Mouse (Mus musculus): Measurements from ENCODE around the gene Tpsb2. TPM values are rescaled to one million over a fixed set of nuclear protein-coding genes. Genes with fewer than 3 reads are reported as not detected.

Tpsb2 gene
- total and polyA plus RNA-seq, 2 experiments from 2014 or later: 1.0 to 1.8 TPM

GRCm38 (mm10) chr17:25414209-25414608, 48.1 kb downstream of the Tpsb2 start:
- no peak for DNase-seq (ENCODE audit: low spot score)
- peaks cover 21% of the 10 kb centered on the region for H3K4me1 ChIP-seq (ENCODE audit: insufficient read depth, low read length)
- WGBS: 67% methylated on average over 4 of the region's 4 CpGs
- no peak overlapping the region for H3K27ac ChIP-seq (ENCODE audit: low read depth, low read length)
- H3K9me3 ChIP-seq (ENCODE audit: low read length): no peaks in the 10 kb centered on the region
- H3K9ac ChIP-seq (replicated peaks; ENCODE audit: low read length, poor library complexity, severe bottlenecking): no peak overlapping the region
- TF ChIP-seq CTCF (IDR thresholded peaks at IDR 0.05): no peak
- H3K27me3 ChIP-seq (ENCODE audit: insufficient read depth, low read length): no peaks in the 10 kb centered on the region
- no peak overlapping the region for H3K4me3 ChIP-seq (ENCODE audit: low read depth, low read length)
- H3K36me3 ChIP-seq (ENCODE audit: insufficient read depth, low read length): no peaks in the 10 kb centered on the region
- no peak overlapping the region for H3K4me2 ChIP-seq (ENCODE audit: low read depth, low read length, poor library complexity, severe bottlenecking)
- ATAC-seq (ENCODE audit: low FRiP score): no peak

GRCm38 (mm10) chr17:25414917-25415316, 48.8 kb downstream of the Tpsb2 start:
- DNase-seq (ENCODE audit: low spot score): no peak
- H3K9me3 ChIP-seq (ENCODE audit: low read length): no peaks in the 10 kb centered on the region
- H3K27me3 ChIP-seq (ENCODE audit: insufficient read depth, low read length): no peaks in the 10 kb centered on the region
- H3K4me3 ChIP-seq (ENCODE audit: low read depth, low read length): no peak overlapping the region
- H3K4me2 ChIP-seq (ENCODE audit: low read depth, low read length, poor library complexity, severe bottlenecking): no peak overlapping the region
- peak overlapping the region; percentile 47; the same call in 1 of the 2 replicates for H3K27ac ChIP-seq (ENCODE audit: low read depth, low read length)
- ATAC-seq (ENCODE audit: low FRiP score): no peak
- H3K4me1 ChIP-seq (ENCODE audit: insufficient read depth, low read length): peaks cover 24% of the 10 kb centered on the region
- 26% methylated on average over 3 of the region's 3 CpGs for whole genome bisulfite sequencing
- H3K9ac ChIP-seq (replicated peaks; ENCODE audit: low read length, poor library complexity, severe bottlenecking): no peak overlapping the region
- H3K36me3 ChIP-seq (ENCODE audit: insufficient read depth, low read length): no peaks in the 10 kb centered on the region
- TF ChIP-seq CTCF (IDR thresholded peaks at IDR 0.05): no peak

DNA sequence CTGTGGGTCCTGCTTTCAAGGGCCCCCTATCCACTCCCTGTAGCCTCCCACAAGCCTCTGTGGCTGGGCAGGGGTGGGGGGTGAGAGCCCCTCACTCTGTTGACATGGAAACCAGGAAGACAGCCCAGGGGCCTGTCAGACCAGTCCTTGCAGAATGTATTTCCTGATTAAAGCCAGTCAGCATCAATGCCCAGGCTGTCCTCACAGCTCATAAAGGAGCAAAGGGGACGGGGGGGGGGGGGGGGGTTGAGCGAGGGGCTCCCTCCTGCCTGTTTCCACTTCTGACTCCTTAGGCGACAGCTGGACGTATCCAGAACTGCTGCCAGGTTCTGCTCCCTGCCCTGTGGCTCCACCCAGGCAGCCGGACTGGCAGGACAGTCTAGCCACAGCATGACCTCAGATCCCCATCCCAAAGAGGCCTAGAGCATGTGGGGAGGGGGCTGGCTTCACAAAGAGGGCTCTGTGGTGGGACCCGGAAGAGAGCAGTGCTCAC, 49.4 kb downstream of the Tpsb2 start:
- peaks cover 24% of the 10 kb centered on the region for H3K4me1 ChIP-seq (ENCODE audit: insufficient read depth, low read length)
- H3K27me3 ChIP-seq (ENCODE audit: insufficient read depth, low read length): no peaks in the 10 kb centered on the region
- DNase-seq (ENCODE audit: low spot score) (peak; percentile 45), ATAC-seq (ENCODE audit: low FRiP score) (peak; percentile 22; the same call in 1 of the 2 replicates)
- no peak overlapping the region for H3K4me2 ChIP-seq (ENCODE audit: low read depth, low read length, poor library complexity, severe bottlenecking)
- H3K4me3 ChIP-seq (ENCODE audit: low read depth, low read length): no peak overlapping the region
- 11% methylated on average over 5 of the region's 6 CpGs for WGBS
- no peak for TF ChIP-seq CTCF (IDR thresholded peaks at IDR 0.05)
- no peak overlapping the region; the same call in 1 of the 2 replicates for H3K9ac ChIP-seq (replicated peaks; ENCODE audit: low read length, poor library complexity, severe bottlenecking)
- H3K9me3 ChIP-seq (ENCODE audit: low read length): no peaks in the 10 kb centered on the region
- H3K27ac ChIP-seq (ENCODE audit: low read depth, low read length): peak overlapping the region; percentile 47
- no peaks in the 10 kb centered on the region for H3K36me3 ChIP-seq (ENCODE audit: insufficient read depth, low read length)

DNA sequence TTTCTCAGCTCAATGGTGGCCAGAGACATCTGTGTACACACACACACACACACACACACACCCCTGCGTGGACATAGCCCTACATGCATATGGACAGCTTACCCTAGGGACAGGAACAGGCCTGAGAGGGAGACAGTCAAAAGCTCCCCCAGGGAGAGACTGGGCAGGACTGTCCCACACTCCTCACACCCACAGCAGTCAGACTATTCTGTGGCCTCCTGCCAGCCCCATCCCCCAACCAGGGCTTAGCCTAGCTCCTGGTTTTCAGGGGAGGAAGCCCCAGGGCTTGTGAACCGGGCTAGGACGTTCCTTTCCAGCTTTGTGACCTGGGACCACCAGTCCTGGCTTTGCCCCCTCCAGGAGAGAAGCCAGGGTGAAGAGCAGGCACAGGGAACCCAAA, 50.1 kb downstream of the Tpsb2 start:
- Histone ChIP-seq H3K9ac (replicated peaks; ENCODE audit: low read length, poor library complexity, severe bottlenecking) (no peak overlapping the region), H3K27ac (ENCODE audit: low read depth, low read length) (no peak overlapping the region), H3K27me3 (ENCODE audit: insufficient read depth, low read length) (no peaks in the 10 kb centered on the region), H3K4me3 (ENCODE audit: low read depth, low read length) (no peak overlapping the region), H3K4me2 (ENCODE audit: low read depth, low read length, poor library complexity, severe bottlenecking) (no peak overlapping the region), H3K36me3 (ENCODE audit: insufficient read depth, low read length) (no peaks in the 10 kb centered on the region), H3K4me1 (ENCODE audit: insufficient read depth, low read length) (peaks cover 24% of the 10 kb centered on the region), H3K9me3 (ENCODE audit: low read length) (no peaks in the 10 kb centered on the region)
- TF ChIP-seq CTCF (IDR thresholded peaks at IDR 0.05): no peak
- DNase-seq (ENCODE audit: low spot score) (no peak), ATAC-seq (ENCODE audit: low FRiP score) (0 out of 2 replicates have a peak, but pooled peaks have one; percentile 31)
- 18% methylated on average over 3 of the region's 3 CpGs for WGBS

DNA sequence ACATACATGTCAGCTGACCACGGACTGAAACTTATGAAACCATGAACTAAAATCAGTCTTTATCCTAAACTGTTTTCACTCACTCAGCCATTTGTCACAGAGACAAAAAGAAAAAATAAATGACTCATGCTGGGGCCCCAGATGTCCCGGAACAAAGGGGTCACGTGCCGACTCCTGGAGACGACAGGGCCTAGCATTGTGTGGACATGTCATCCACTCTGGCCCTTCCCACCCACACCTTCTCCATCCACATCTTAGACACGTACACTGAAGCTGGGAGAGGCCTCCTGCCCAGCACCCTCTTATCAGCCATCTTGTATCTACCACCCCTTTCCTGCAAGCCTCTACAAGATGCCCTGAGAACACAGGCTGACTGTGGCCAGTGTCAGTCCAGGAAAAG, 51.9 kb downstream of the Tpsb2 start:
- Histone ChIP-seq H3K27me3 (ENCODE audit: insufficient read depth, low read length) (no peaks in the 10 kb centered on the region), H3K9ac (replicated peaks; ENCODE audit: low read length, poor library complexity, severe bottlenecking) (no peak overlapping the region), H3K9me3 (ENCODE audit: low read length) (no peaks in the 10 kb centered on the region), H3K36me3 (ENCODE audit: insufficient read depth, low read length) (0 out of 2 replicates have a peak, but pooled peaks cover under 1% of the 10 kb centered on the region), H3K4me1 (ENCODE audit: insufficient read depth, low read length) (peaks cover 24% of the 10 kb centered on the region), H3K4me3 (ENCODE audit: low read depth, low read length) (no peak overlapping the region), H3K4me2 (ENCODE audit: low read depth, low read length, poor library complexity, severe bottlenecking) (no peak overlapping the region), H3K27ac (ENCODE audit: low read depth, low read length) (peak overlapping the region; percentile 77; the same call in 1 of the 2 replicates)
- no peak for TF ChIP-seq CTCF (IDR thresholded peaks at IDR 0.05)
- 62% methylated on average over 6 of the region's 6 CpGs for WGBS
- no peak for ATAC-seq (ENCODE audit: low FRiP score)
- DNase-seq (ENCODE audit: low spot score): no peak

Other genes starting within 250 kb of the Tpsb2 start
- 0.42 TPM in 1 of 2 replicates, not detected in the other for gene Ptx4, start 245.5 kb upstream of the Tpsb2 start, total RNA-seq (2014; rRNA removed)
- gene Ptx4, start 245.5 kb upstream of the Tpsb2 start, polyA plus RNA-seq (2015; fragmentation: Nextera tagmentation; extraction: Ambion mirVana): 0.20 and 0.59 TPM in 2 replicates
- 37.9 and 39.5 TPM in 2 replicates for gene Clcn7, start 232.9 kb upstream of the Tpsb2 start, total RNA-seq (2014; rRNA removed)
- 25.5 and 26.7 TPM in 2 replicates for gene Clcn7, start 232.9 kb upstream of the Tpsb2 start, polyA plus RNA-seq (2015; fragmentation: Nextera tagmentation; extraction: Ambion mirVana)
- gene Ccdc154, start 203.8 kb upstream of the Tpsb2 start, total RNA-seq (2014; rRNA removed): not detected in 2 replicates
- gene Ccdc154, start 203.8 kb upstream of the Tpsb2 start, polyA plus RNA-seq (2015; fragmentation: Nextera tagmentation; extraction: Ambion mirVana): not detected in 2 replicates
- gene Gm38655, start 190.8 kb upstream of the Tpsb2 start, total RNA-seq (2014; rRNA removed): 0.57 TPM in 1 of 2 replicates, not detected in the other
- not detected in 2 replicates for gene Gm38655, start 190.8 kb upstream of the Tpsb2 start, polyA plus RNA-seq (2015; fragmentation: Nextera tagmentation; extraction: Ambion mirVana)
- gene BC003965, start 181.8 kb upstream of the Tpsb2 start, total RNA-seq (2014; rRNA removed): 16.8 and 17.9 TPM in 2 replicates
- gene BC003965, start 181.8 kb upstream of the Tpsb2 start, polyA plus RNA-seq (2015; fragmentation: Nextera tagmentation; extraction: Ambion mirVana): 30.2 and 30.3 TPM in 2 replicates
- gene Unkl, start 177.9 kb upstream of the Tpsb2 start, total RNA-seq (2014; rRNA removed): 34.1 and 34.7 TPM in 2 replicates
- gene Unkl, start 177.9 kb upstream of the Tpsb2 start, polyA plus RNA-seq (2015; fragmentation: Nextera tagmentation; extraction: Ambion mirVana): 17.3 and 19.5 TPM in 2 replicates
- gene Gnptg, start 126.2 kb upstream of the Tpsb2 start, total RNA-seq (2014; rRNA removed): 97.2 and 104 TPM in 2 replicates
- 127 and 134 TPM in 2 replicates for gene Gnptg, start 126.2 kb upstream of the Tpsb2 start, polyA plus RNA-seq (2015; fragmentation: Nextera tagmentation; extraction: Ambion mirVana)
- gene Tsr3, start 126.1 kb upstream of the Tpsb2 start, total RNA-seq (2014; rRNA removed): 39.6 and 40.1 TPM in 2 replicates
- 74.2 and 76.2 TPM in 2 replicates for gene Tsr3, start 126.1 kb upstream of the Tpsb2 start, polyA plus RNA-seq (2015; fragmentation: Nextera tagmentation; extraction: Ambion mirVana)
- 94.2 and 98.4 TPM in 2 replicates for gene Baiap3, start 109.9 kb upstream of the Tpsb2 start, total RNA-seq (2014; rRNA removed)
- gene Baiap3, start 109.9 kb upstream of the Tpsb2 start, polyA plus RNA-seq (2015; fragmentation: Nextera tagmentation; extraction: Ambion mirVana): 48.4 and 49.9 TPM in 2 replicates
- gene Ube2i, start 91.7 kb upstream of the Tpsb2 start, total RNA-seq (2014; rRNA removed): 444 and 524 TPM in 2 replicates
- gene Ube2i, start 91.7 kb upstream of the Tpsb2 start, polyA plus RNA-seq (2015; fragmentation: Nextera tagmentation; extraction: Ambion mirVana): 401 and 432 TPM in 2 replicates
- gene Prss34, start 67.9 kb upstream of the Tpsb2 start, total RNA-seq (2014; rRNA removed): not detected in 2 replicates
- gene Prss34, start 67.9 kb upstream of the Tpsb2 start, polyA plus RNA-seq (2015; fragmentation: Nextera tagmentation; extraction: Ambion mirVana): not detected in 2 replicates
- not detected in 2 replicates for gene Prss28, start 57.7 kb upstream of the Tpsb2 start, total RNA-seq (2014; rRNA removed)
- gene Prss28, start 57.7 kb upstream of the Tpsb2 start, polyA plus RNA-seq (2015; fragmentation: Nextera tagmentation; extraction: Ambion mirVana): not detected in 2 replicates
- not detected in 2 replicates for gene Prss29, start 47.7 kb upstream of the Tpsb2 start, total RNA-seq (2014; rRNA removed)
- gene Prss29, start 47.7 kb upstream of the Tpsb2 start, polyA plus RNA-seq (2015; fragmentation: Nextera tagmentation; extraction: Ambion mirVana): not detected in 2 replicates
- gene Tpsab1, start 20.7 kb upstream of the Tpsb2 start, total RNA-seq (2014; rRNA removed): not detected in 2 replicates
- gene Tpsab1, start 20.7 kb upstream of the Tpsb2 start, polyA plus RNA-seq (2015; fragmentation: Nextera tagmentation; extraction: Ambion mirVana): not detected in 2 replicates
- gene Tpsg1, start 3.0 kb downstream of the Tpsb2 start, total RNA-seq (2014; rRNA removed): not detected in 2 replicates
- gene Tpsg1, start 3.0 kb downstream of the Tpsb2 start, polyA plus RNA-seq (2015; fragmentation: Nextera tagmentation; extraction: Ambion mirVana): 1.0 and 1.2 TPM in 2 replicates
- 117 and 164 TPM in 2 replicates for gene Cacna1h, start 67.5 kb downstream of the Tpsb2 start, total RNA-seq (2014; rRNA removed)
- 7.6 and 9.5 TPM in 2 replicates for gene Cacna1h, start 67.5 kb downstream of the Tpsb2 start, polyA plus RNA-seq (2015; fragmentation: Nextera tagmentation; extraction: Ambion mirVana)
- gene Tekt4, start 88.3 kb downstream of the Tpsb2 start, total RNA-seq (2014; rRNA removed): 1.9 and 5.2 TPM in 2 replicates
- gene Tekt4, start 88.3 kb downstream of the Tpsb2 start, polyA plus RNA-seq (2015; fragmentation: Nextera tagmentation; extraction: Ambion mirVana): 2.1 and 2.3 TPM in 2 replicates
- 1.9 and 2.0 TPM in 2 replicates for gene Sstr5, start 131.0 kb downstream of the Tpsb2 start, total RNA-seq (2014; rRNA removed)
- gene Sstr5, start 131.0 kb downstream of the Tpsb2 start, polyA plus RNA-seq (2015; fragmentation: Nextera tagmentation; extraction: Ambion mirVana): 1.7 and 2.4 TPM in 2 replicates
- 21.5 and 31.0 TPM in 2 replicates for gene Sox8, start 204.4 kb downstream of the Tpsb2 start, total RNA-seq (2014; rRNA removed)
- 16.3 and 19.9 TPM in 2 replicates for gene Sox8, start 204.4 kb downstream of the Tpsb2 start, polyA plus RNA-seq (2015; fragmentation: Nextera tagmentation; extraction: Ambion mirVana)
- gene Lmf1, start 212.8 kb downstream of the Tpsb2 start, total RNA-seq (2014; rRNA removed): 27.3 and 27.6 TPM in 2 replicates
- gene Lmf1, start 212.8 kb downstream of the Tpsb2 start, polyA plus RNA-seq (2015; fragmentation: Nextera tagmentation; extraction: Ambion mirVana): 19.8 and 23.0 TPM in 2 replicates

Data from midbrain, postnatal 0 days (tissue).